Mouse (Mus musculus) heart, postnatal 36 days (tissue): ENCODE results near the gene Slc35e1. TPM values are rescaled to one million over a fixed set of nuclear protein-coding genes. Genes with fewer than 3 reads are reported as not detected.

Source experiments
- microRNA-seq, 2 experiments: library from miRNA; unstranded; fragments of <30 nt; microRNA quantifications; one replicate each; pipeline ENCODE4 v1.2.0; 2021; ENCODE audit warnings: borderline number of aligned reads in 2 of 2
- total RNA-seq, 2 experiments: library from RNA; stranded (reverse); gene quantifications; 2 replicates each; pipeline ENCODE4 v1.2.3; 2021

Slc35e1 gene
- total RNA-seq, 2 experiments from 2014 or later, result 68.5 to 72.2 TPM

Small RNA genes within 50 kb of the gene (microRNA-seq; reads per million reads assigned to microRNA genes)
- gene Gm28019, result 0 reads per million in 2 experiments
- gene Mir7068, result 2.0 to 6.5 reads per million in 2 experiments

Other genes with a start within 250 kb of the Slc35e1 start
- 10 to 100 TPM in 1 of 2 experiments, 1 to 10 TPM in 1; 6.9 to 10.2 TPM for gene Gm10282, start 187.4 kb downstream of the Slc35e1 start, total RNA-seq
- gene Klf2, start 173.6 kb downstream of the Slc35e1 start, total RNA-seq, result 10 to 100 TPM; 42.2 to 97.6 TPM
- 10 to 100 TPM; 41.5 to 43.0 TPM for gene Eps15l1, start 71.2 kb downstream of the Slc35e1 start, total RNA-seq
- 10 to 100 TPM; 17.1 to 22.0 TPM for gene Calr3, start 48.7 kb downstream of the Slc35e1 start, total RNA-seq
- gene 1700030K09Rik, start 48.7 kb downstream of the Slc35e1 start, total RNA-seq, result 1 to 10 TPM; 4.6 to 5.8 TPM
- gene Cherp, start 17.4 kb downstream of the Slc35e1 start, total RNA-seq, result 10 to 100 TPM; 36.4 to 45.2 TPM
- 1 to 10 TPM; 7.6 to 7.9 TPM for gene Med26, start 55.7 kb upstream of the Slc35e1 start, total RNA-seq
- 100 to 1,000 TPM; 129 to 135 TPM for gene Smim7, start 78.5 kb upstream of the Slc35e1 start, total RNA-seq
- gene Tmem38a, start 79.4 kb upstream of the Slc35e1 start, total RNA-seq, result 100 to 1,000 TPM; 447 to 482 TPM
- under 1 TPM; 0.24 to 0.25 TPM for gene Nwd1, start 154.1 kb upstream of the Slc35e1 start, total RNA-seq
- 10 to 100 TPM; 77.3 to 80.6 TPM for gene Sin3b, start 230.7 kb upstream of the Slc35e1 start, total RNA-seq